Mouse (Mus musculus) erythroblast, embryonic 14.5 days (primary cell): ENCODE measurements around the gene Elac2.

Experiments used
- GATA1 ChIP-seq: IDR thresholded peaks from 2 replicates; pipeline ENCODE4 v1.6.1; 2012; ENCODE audit warnings: low read length, inconsistent platforms, mixed read lengths
- TAL1 ChIP-seq: IDR thresholded peaks from 3 replicates; pipeline ENCODE4 v1.6.1; 2012; ENCODE audit warnings: low read length, inconsistent platforms, mixed read lengths

DNA sequence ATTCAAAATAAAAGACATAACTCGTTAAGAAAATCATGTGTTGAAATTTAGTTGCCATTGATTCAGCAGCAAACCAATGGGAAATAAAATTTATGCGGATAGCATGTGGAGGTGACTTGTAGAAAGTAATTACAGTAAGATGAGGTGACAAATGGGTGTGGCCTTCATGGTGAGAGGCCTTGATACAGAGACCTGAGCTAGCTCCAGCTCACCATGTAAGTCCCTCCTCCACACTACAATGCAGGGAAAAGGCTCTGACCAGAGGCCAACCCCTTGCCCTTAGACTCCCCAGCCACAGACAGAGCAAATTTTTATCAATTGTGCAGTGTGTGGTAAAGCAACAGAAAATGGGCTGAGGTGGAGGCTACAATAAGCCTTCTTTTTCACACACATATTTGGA, 49.7 kb upstream of the Elac2 start:
- no peak for TF ChIP-seq TAL1
- no peak for TF ChIP-seq GATA1
